Mouse (Mus musculus) macrophage (primary cell): ENCODE results near the gene Morc3. TPM values are rescaled to one million over a fixed set of nuclear protein-coding genes. Genes with fewer than 3 reads are reported as not detected.

ENCODE experiments used
- H3K27ac ChIP-seq: fragments of 350-480 bp; formaldehyde crosslinking; 2 replicates; pipeline ENCODE4 v1.9.0; 2021
- H3K36me3 ChIP-seq: fragments of 350-480 bp; formaldehyde crosslinking; 2 replicates; pipeline ENCODE4 v1.9.0; 2021; ENCODE audit errors: inconsistent target
- H3K4me3 ChIP-seq: fragments of 350-480 bp; formaldehyde crosslinking; 2 replicates; pipeline ENCODE4 v1.9.0; 2021; ENCODE audit errors: inconsistent target
- H3K79me2 ChIP-seq: fragments of 350-480 bp; formaldehyde crosslinking; 2 replicates; pipeline ENCODE4 v1.9.0; 2021; ENCODE audit errors: inconsistent target
- WGBS: methylation state at CpG from one replicate; pipeline ENCODE4 v1.1.7; 2026; ENCODE audit warnings: inconsistent platforms; ENCODE audit not compliant: missing documents; 5-methylcytosine and 5-hydroxymethylcytosine counted together
- polyA plus RNA-seq: library from polyadenylated mRNA; stranded (reverse); fragments of 250-400 nt; gene quantifications from 3 replicates; pipeline ENCODE4 v1.2.4, GENCODE M21; 2018; ENCODE audit warnings: inconsistent platforms

Morc3 gene
- polyA plus RNA-seq, 1 experiment from 2014 or later, result 70.3 TPM

DNA sequence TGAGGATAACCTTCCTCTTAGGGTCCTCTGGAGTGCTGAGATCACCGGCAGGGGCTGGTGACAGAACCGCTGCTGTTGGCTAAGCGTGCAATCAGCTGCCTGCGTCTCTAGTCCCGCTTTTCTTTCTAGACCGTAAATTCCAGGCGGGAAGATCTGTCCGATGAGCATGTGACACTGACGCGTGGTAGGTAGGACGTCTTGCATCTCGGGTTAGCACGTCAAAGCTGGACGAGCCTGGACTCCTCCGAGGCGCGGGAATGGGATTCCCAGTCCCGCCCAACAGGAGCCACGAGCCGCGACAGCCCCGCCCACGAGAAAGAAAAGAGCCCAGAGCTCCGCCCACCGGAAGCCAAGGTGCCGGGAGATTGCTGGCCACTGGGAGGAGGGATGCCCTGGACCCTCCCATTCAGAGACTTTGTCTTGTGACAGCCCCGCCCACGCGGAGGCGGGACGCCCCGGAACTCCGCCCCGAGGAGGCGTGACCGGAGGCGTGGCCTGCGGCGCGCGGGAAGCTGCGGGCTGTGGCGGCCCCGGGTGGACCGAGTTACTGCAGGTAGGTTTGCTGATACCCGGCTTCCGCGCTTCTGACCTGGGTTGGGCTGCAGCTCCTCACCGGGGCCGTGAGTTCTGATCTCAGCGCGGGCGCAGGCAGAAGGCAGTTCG lies 51.6 kb downstream of the Morc3 start, which contains the start of gene Chaf1b:
Gene Chaf1b (plus strand): TSS at position 479 of the 663 bp plus-strand sequence.
- Histone ChIP-seq H3K27ac (peak within 1 kb of the TSS; percentile 31), H3K36me3 (no peaks in the 10 kb centered on the region), H3K4me3 (peak within 1 kb of the TSS; percentile 91), H3K79me2 (peaks cover 8% of the 10 kb centered on the region; the same call in 1 of the 2 replicates)
- WGBS, result under 1% methylated on average over 53 of the region's 54 CpGs

DNA sequence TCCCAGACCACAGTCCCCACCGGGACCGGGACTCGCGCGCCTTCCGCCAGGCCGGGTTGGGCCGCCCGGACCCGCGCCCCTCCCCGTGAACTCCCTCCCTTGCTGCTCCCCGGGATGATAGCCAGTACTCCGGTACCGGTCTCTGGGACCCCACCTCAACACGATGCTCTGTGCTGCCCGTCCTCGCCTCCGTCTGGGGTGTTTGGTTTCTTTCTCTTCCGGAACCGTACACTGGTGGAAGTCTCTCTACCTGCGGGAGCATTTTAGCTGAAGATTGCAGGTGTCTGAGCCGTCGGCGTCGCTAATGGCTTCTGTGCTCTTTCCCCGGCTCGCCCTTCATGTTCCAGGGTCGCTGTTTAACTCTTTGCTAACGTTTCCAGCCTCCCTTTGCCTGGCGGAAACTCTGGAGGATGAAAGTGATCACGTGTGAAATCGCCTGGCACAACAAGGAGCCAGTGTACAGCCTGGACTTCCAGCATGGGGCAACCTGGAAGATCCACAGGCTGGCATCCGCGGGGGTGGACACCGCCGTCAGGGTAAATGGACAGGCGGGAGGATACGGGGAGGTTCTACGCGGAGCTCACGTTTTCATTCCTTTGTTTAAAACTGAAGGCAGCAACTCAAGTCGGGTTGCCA lies 52.3 kb downstream of the Morc3 start:
- under 1% methylated on average over 38 of the region's 43 CpGs for WGBS
- peaks cover 8% of the 10 kb centered on the region; the same call in 1 of the 2 replicates for H3K79me2 ChIP-seq
- H3K36me3 ChIP-seq, result no peaks in the 10 kb centered on the region
- H3K4me3 ChIP-seq, result peak overlapping the region; percentile 91
- H3K27ac ChIP-seq, result peak overlapping the region; percentile 25; the same call in 1 of the 2 replicates

DNA sequence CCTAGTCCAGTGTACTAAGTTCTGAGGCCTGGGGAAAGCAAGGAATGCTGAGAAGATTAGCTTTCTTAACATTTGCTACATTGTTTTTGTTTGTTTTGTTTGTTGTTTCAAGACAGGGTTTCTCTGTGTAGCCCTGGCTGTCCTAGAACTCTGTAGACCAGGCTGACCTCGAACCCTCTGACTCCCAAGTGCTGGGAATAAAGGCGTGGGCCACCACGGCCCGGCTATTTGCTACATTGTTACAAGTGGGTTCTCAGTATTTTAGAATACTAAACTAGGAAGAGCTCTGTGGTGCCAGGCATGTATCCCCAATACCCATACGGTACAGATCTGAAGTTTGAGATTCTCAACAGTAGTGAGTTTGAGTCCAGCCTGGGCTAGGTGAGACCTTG lies 52.8 kb downstream of the Morc3 start:
- Histone ChIP-seq H3K36me3 (no peaks in the 10 kb centered on the region), H3K79me2 (peaks cover 8% of the 10 kb centered on the region; the same call in 1 of the 2 replicates), H3K4me3 (peak overlapping the region; percentile 91), H3K27ac (peak overlapping the region; percentile 25; the same call in 1 of the 2 replicates)
- WGBS, result 44% methylated on average over 5 of the region's 5 CpGs

DNA sequence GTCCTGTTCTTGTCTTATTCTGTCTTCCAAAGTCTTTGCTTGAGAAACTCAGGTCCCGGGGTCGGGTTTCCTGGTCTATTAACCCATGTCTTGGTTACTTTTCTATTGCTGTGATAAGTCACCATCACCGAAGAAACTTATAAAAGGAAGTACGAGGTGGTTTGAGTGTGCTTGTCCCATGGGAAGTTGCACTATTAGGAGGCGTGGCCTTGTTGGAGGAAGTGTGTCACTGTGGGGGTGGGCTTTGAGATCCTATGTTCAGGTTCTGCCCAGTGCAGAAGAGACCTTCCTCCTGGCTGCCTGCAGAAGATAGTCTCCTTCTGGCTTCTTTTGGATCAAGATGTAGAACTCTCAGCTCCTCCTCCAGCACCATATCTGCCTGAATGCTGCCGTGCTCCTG lies 56.6 kb downstream of the Morc3 start:
- Histone ChIP-seq H3K4me3 (no peak overlapping the region), H3K36me3 (no peaks in the 10 kb centered on the region; the same call in 1 of the 2 replicates), H3K27ac (no peak overlapping the region), H3K79me2 (peaks cover 8% of the 10 kb centered on the region; the same call in 1 of the 2 replicates)
- 68% methylated on average over 6 of the region's 6 CpGs for WGBS

DNA sequence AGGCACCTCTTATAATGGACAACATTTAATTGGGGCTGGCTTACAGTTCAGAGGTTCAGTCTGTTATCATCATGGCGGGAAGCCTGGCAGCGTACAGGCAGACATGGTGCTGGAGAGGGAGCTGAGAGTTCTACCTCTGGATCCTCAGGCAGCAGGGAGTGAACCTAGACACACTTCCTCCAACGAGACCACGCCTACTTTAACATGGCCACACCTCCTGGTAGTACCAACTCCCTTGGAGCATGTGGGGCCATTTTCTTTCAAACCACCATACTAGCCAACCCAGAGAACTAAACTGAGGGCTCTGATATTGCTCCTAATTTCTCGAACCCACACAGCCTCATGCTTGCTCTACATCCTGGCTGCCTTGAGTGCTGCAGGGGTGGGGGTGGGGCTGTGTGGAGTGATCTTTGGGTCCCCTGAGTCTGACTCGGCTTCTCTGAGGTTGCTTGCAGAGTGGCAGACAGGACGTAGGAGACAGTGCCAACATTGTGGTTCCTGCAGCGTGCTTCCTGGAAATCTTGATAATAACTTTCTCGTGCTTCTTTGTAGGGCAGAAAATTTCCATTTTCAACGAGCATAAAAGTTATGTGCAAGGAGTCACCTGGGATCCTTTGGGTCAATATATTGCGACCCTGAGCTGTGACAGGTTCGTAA lies 59.2 kb downstream of the Morc3 start:
- H3K36me3 ChIP-seq, result no peaks in the 10 kb centered on the region; the same call in 1 of the 2 replicates
- no peak overlapping the region for H3K4me3 ChIP-seq
- no peaks in the 10 kb centered on the region for H3K79me2 ChIP-seq
- H3K27ac ChIP-seq, result no peak overlapping the region
- 58% methylated on average over 12 of the region's 12 CpGs for WGBS

DNA sequence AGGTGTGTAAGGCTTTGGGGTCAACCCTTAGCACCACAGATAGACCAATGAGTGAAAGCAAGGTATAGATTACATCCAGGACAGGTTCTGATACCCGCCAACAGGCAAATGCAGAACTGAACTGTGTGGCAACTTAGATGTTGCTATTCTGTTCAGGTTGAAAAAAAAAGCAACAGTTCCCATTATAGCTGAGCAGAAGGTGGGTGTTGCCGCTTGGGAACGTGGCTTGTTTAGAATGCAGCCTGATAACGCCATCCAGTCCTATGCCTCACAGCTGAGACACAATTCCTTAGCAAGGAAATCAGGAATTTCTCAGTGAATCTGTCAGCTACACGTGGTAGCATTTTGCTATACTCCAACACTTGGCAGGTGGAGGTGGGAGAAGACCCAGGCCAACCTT lies 61.4 kb downstream of the Morc3 start:
- 88% methylated on average over 5 of the region's 5 CpGs for WGBS
- H3K36me3 ChIP-seq, result no peaks in the 10 kb centered on the region; the same call in 1 of the 2 replicates
- H3K4me3 ChIP-seq, result no peak overlapping the region
- no peaks in the 10 kb centered on the region for H3K79me2 ChIP-seq
- no peak overlapping the region for H3K27ac ChIP-seq

DNA sequence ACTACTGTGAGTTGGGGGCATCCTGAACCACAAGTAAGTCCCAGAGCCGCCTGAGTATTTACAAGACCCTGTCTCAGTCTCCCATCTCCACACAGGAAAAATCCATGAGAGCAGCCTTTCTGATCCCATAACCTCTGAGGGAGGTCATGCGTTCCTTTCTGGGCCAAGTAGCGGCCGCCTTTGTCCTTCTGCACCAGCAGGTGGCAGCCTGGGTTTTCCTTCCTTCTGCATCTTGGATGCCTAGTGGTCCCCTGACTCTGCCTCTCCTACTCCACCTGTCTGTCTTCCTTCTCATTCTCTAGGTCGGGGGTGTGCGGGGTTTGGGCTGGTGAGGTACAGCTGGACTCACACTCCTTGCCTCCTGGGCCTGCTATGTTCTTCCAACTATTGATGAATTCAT lies 71.1 kb downstream of the Morc3 start:
- 84% methylated on average over 6 of the region's 6 CpGs for WGBS
- H3K27ac ChIP-seq, result no peak overlapping the region
- no peaks in the 10 kb centered on the region for H3K79me2 ChIP-seq
- H3K4me3 ChIP-seq, result no peak overlapping the region
- no peaks in the 10 kb centered on the region for H3K36me3 ChIP-seq

DNA sequence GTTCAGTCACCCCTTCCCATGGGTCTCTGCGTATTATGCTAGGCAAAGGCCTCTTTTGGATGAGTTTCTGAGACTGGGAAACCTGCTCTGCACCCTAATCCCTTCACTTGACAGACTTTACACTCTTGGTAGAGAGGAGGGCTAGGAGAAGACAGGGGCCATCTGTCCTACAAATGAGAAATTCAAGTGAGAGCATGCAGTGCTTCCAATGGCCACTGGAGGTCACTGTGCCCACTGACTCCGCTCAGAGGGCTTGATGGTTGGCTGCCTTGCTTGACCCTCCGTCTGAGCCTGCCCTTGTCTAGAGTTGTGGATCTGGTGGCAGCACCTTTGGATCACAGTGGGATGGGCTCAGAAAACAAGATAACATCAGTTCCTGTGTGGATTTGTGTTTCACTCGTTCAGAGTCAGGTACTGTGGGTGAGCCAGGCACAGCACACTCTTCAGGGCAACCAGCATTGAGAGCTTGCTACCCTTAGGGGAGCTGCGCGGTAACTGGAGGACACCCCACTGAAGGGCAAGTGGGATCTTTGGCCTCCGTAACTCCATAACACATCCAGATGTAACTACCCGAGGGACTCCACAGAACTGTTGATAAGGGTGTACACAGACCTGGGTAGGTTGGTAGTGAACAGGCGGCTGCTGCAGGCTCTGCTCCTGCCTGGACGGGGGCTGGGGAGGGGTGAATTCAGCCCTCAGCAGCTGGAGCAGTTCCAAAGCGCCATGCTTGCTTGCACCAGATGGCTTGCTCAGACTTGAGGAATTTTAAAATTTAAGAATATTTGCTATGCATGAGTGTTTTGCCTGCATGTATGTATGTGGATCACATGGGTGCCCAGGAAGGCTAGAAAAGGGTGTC lies 74.5 kb downstream of the Morc3 start:
- H3K27ac ChIP-seq, result no peak overlapping the region
- no peaks in the 10 kb centered on the region for H3K36me3 ChIP-seq

DNA sequence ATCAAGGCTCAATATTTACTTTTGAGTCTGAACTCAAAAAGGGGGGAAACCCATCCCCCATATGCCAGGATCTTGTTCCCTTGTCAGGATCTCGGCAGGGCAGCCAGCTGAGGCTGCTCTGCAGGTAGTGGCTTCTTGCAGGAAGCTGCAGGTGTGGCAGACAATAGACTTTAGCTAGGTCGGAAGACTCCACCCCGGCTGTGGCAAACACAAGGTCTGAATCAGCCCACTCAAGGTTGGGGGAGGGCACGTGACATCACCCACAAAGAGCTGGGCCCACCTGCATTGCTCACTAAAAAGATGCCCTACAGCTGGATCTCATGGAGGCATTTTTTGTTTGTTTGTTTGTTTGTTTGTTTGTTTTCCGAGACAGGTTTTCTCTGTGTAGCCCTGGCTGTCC lies 75.8 kb downstream of the Morc3 start:
- H3K4me3 ChIP-seq, result no peak overlapping the region
- no peaks in the 10 kb centered on the region for H3K36me3 ChIP-seq
- no peak overlapping the region for H3K27ac ChIP-seq
- H3K79me2 ChIP-seq, result no peaks in the 10 kb centered on the region
- 94% methylated on average over 4 of the region's 5 CpGs for WGBS

More for the DNA sequence above, 74.5 kb downstream of the Morc3 start:
- Histone ChIP-seq H3K4me3 (no peak overlapping the region), H3K79me2 (no peaks in the 10 kb centered on the region)
- WGBS, result 68% methylated on average over 9 of the region's 11 CpGs

DNA sequence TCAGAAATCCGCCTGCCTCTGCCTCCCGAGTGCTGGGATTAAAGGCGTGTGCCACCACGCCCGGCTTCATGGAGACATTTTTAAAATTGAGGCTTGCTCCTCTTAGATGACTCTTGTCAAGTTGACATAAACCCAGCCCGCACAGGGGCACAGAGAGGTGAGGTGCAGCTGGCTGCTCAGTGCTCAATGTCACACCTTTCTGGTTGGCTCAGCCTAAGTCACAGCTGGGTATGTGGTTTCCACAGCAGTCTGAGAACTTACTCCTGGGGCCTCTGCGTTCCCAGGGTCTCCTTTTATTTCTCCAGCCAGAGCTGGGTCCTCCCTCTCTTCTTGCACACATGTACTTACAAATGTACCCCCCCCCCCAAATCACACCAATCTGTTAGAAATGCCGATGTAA lies 76.3 kb downstream of the Morc3 start:
- 100% methylated on average over 3 of the region's 8 CpGs for WGBS
- H3K4me3 ChIP-seq, result no peak overlapping the region
- no peaks in the 10 kb centered on the region for H3K79me2 ChIP-seq
- no peak overlapping the region for H3K27ac ChIP-seq
- H3K36me3 ChIP-seq, result no peaks in the 10 kb centered on the region

DNA sequence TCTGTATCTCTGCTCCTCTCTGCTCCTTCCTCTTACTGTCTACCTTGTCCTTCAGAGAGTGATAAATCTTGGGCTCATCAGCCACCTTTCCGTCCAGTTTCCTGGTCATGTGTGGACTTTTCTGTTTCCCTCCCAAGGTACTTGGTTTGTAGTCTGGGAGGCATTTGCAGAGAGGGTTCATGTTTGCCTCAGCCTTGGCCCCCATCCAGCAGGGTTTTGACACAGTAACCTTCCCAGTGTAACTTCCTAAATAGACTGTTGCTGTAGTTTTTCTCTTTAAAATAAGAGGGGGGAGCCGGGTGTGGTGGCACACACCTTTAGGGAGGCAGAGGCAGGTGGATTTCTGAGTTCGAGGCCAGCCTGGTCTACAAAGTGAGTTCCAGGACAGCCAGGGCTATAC lies 78.0 kb downstream of the Morc3 start:
- WGBS, result 46% methylated on average over 2 of the region's 3 CpGs
- Histone ChIP-seq H3K36me3 (no peaks in the 10 kb centered on the region), H3K4me3 (no peak overlapping the region), H3K79me2 (no peaks in the 10 kb centered on the region), H3K27ac (no peak overlapping the region)

DNA sequence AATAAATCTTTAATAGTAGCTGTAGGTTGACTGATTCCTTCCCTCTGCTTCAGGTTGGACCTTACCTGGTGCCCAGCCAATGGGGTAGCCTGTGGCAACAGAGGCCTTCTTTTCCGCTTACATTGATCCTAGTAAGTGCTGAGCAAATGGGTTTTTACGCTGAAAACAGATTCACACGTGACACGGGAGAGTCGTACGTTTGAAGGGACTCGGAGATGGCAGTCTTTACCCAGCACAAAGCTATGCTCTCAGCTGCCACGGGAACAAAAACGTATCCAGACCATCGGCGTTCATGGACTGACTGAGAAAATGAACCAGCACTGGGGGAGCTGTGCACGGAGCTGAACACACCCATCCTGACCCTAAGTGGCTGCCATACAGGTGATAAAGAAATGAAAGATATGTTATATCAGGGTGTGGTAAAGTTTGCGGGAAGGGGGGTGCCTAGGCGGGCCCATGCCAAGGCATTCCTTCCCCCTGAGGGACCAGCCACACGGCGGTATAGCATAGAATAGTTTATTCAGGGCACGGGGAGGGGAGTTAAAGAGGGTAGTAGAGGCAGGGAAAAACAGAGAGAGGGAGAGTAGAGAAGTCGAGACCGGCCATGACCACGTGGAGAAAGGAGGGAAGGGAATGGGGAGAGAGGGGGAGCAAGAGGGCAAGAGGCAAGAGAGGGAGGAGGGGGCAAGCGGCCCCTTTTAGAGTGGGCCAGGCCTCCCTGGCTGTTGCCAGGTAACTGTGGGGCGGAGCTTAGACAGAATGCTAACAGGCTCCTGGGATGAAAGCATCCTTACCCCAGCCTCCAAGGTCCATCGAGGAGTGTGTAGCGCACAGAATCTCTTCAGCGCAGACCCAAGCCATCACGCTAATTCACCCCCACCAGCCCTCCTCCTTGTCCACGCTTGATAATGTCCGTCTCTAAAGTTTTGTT lies 79.1 kb downstream of the Morc3 start:
- Histone ChIP-seq H3K4me3 (no peak overlapping the region), H3K27ac (no peak overlapping the region), H3K79me2 (no peaks in the 10 kb centered on the region), H3K36me3 (no peaks in the 10 kb centered on the region)
- WGBS, result 93% methylated on average over 26 of the region's 28 CpGs

DNA sequence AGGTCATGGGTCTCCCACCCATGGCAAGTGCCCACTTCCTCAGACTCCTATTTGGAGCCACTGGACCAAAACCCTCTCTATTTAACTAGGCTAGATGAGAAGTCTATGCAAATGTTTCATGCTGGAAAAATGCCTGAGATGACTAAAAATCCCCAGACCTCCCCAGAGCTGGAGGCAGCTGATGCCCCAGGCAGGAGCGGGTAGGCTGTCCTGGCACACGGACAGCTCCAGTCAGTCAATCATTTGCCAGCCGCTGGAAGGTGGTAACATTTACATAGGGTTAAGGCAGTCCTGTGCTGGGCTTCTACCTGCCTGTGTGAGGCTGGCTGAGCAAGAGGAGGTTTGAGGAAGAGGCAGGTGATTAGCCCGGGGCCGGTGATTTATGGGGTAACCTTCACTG lies 80.2 kb downstream of the Morc3 start:
- no peak overlapping the region for H3K4me3 ChIP-seq
- no peaks in the 10 kb centered on the region for H3K79me2 ChIP-seq
- H3K36me3 ChIP-seq, result no peaks in the 10 kb centered on the region
- no peak overlapping the region for H3K27ac ChIP-seq
- WGBS, result 47% methylated on average over 5 of the region's 5 CpGs
